Mouse (Mus musculus): ENCODE measurements at regions not wholly inside any gene's neighbourhood (a gene's known extent, or its start where the extent isn't known, plus 50 kb on each side); places are given as distances from the start of the nearest gene placed in this dataset.
A peak's percentile ranks its signal among the peaks of the same experiment; 100 is the strongest.

- no peak for DNase-seq (ENCODE audit: low spot score)
Measured at GRCm38 (mm10) chr3:66518289-66518688, 221.7 kb upstream of the Veph1 start.

- DNase-seq (ENCODE audit: low spot score), result no peak
Measured at GRCm38 (mm10) chr3:66515773-66516406, 219.3 kb upstream of the Veph1 start.

GRCm38 (mm10) chr3:66514587-66514986 lies 217.9 kb upstream of the Veph1 start:
- DNase-seq (ENCODE audit: low spot score), result no peak

- DNase-seq (ENCODE audit: low spot score), result no peak
Measured at GRCm38 (mm10) chr3:66512408-66512807, 215.8 kb upstream of the Veph1 start.

- DNase-seq (ENCODE audit: low spot score), result no peak
Measured at GRCm38 (mm10) chr3:66510455-66510854, 213.8 kb upstream of the Veph1 start.

GRCm38 (mm10) chr3:66506125-66506524 lies 209.5 kb upstream of the Veph1 start:
- DNase-seq (ENCODE audit: low spot score), result no peak

GRCm38 (mm10) chr3:66505476-66506076 lies 208.9 kb upstream of the Veph1 start:
- DNase-seq (ENCODE audit: low spot score), result no peak

GRCm38 (mm10) chr3:66504717-66505116 lies 208.1 kb upstream of the Veph1 start:
- DNase-seq (ENCODE audit: low spot score), result no peak

- no peak for DNase-seq (ENCODE audit: low spot score)
Measured at GRCm38 (mm10) chr3:66503615-66504014, 207.0 kb upstream of the Veph1 start.

- no peak for DNase-seq (ENCODE audit: low spot score)
Measured at GRCm38 (mm10) chr3:66501865-66502264, 205.2 kb upstream of the Veph1 start.

- no peak for DNase-seq (ENCODE audit: low spot score)
Measured at GRCm38 (mm10) chr3:66494442-66495113, 197.9 kb upstream of the Veph1 start.

GRCm38 (mm10) chr3:66490696-66491357 lies 194.2 kb upstream of the Veph1 start:
- no peak for DNase-seq (ENCODE audit: low spot score)

- no peak for DNase-seq (ENCODE audit: low spot score)
Measured at GRCm38 (mm10) chr3:66488724-66489123, 192.1 kb upstream of the Veph1 start.

- no peak for DNase-seq (ENCODE audit: low spot score)
Measured at GRCm38 (mm10) chr3:66486658-66487057, 190.0 kb upstream of the Veph1 start.

- DNase-seq (ENCODE audit: low spot score), result no peak
Measured at GRCm38 (mm10) chr3:66486184-66486583, 189.5 kb upstream of the Veph1 start.

GRCm38 (mm10) chr3:66480718-66481117 lies 184.1 kb upstream of the Veph1 start:
- no peak for DNase-seq (ENCODE audit: low spot score)

GRCm38 (mm10) chr3:66479266-66479665 lies 182.6 kb upstream of the Veph1 start:
- no peak for DNase-seq (ENCODE audit: low spot score)

GRCm38 (mm10) chr3:66466321-66466720 lies 169.7 kb upstream of the Veph1 start:
- peak; percentile 38 for DNase-seq (ENCODE audit: low spot score)

- DNase-seq (ENCODE audit: low spot score), result no peak
Measured at GRCm38 (mm10) chr3:66465371-66465770, 168.7 kb upstream of the Veph1 start.

- no peak for DNase-seq (ENCODE audit: low spot score)
Measured at GRCm38 (mm10) chr3:66462341-66462740, 165.7 kb upstream of the Veph1 start.

GRCm38 (mm10) chr3:66446274-66447159 lies 149.9 kb upstream of the Veph1 start:
- no peak for DNase-seq (ENCODE audit: low spot score)

- no peak for DNase-seq (ENCODE audit: low spot score)
Measured at GRCm38 (mm10) chr3:66433216-66433615, 136.6 kb upstream of the Veph1 start.

All from layer of hippocampus, adult 11-12 months (tissue).